Mouse (Mus musculus) myocyte (in vitro differentiated cells): ENCODE measurements around the gene Dkk3. TPM values are rescaled to one million over a fixed set of nuclear protein-coding genes. Genes with fewer than 3 reads are reported as not detected.
A peak's percentile ranks its signal among the peaks of the same experiment; 100 is the strongest.

ENCODE experiments used
- H3K27me3 ChIP-seq: one replicate; pipeline ENCODE4 v1.6.1; 2011; ENCODE audit not compliant: control insufficient read depth, insufficient read depth, insufficient read length
- H3K36me3 ChIP-seq: one replicate; pipeline ENCODE4 v1.6.1; 2011; ENCODE audit not compliant: control insufficient read depth, insufficient read depth
- H3K4me2 ChIP-seq: one replicate; pipeline ENCODE4 v1.6.1; 2011; ENCODE audit warnings: low read depth, control low read depth
- H3K4me3 ChIP-seq: one replicate; pipeline ENCODE4 v1.5.1; 2011; ENCODE audit warnings: mild to moderate bottlenecking, control low read depth, moderate library complexity
- H3K79me2 ChIP-seq: one replicate; pipeline ENCODE4 v1.6.1; 2011; ENCODE audit not compliant: control insufficient read depth, insufficient read depth
- H3ac ChIP-seq: one replicate; pipeline ENCODE4 v1.6.1; 2011; ENCODE audit not compliant: control insufficient read depth, insufficient read length
- CEBPB ChIP-seq: IDR thresholded peaks from 2 replicates; pipeline ENCODE4 v1.6.1; 2011; ENCODE audit warnings: mild to moderate bottlenecking, moderate library complexity; ENCODE audit not compliant: poor library complexity, insufficient read depth, severe bottlenecking
- E2F4 ChIP-seq: IDR thresholded peaks from one replicate; pipeline ENCODE4 v1.6.1; 2011; ENCODE audit warnings: mild to moderate bottlenecking, control low read depth, moderate library complexity; ENCODE audit not compliant: insufficient read depth
- MAX ChIP-seq: IDR thresholded peaks from one replicate; pipeline ENCODE4 v1.6.1; 2011; ENCODE audit warnings: low read depth, mild to moderate bottlenecking, control low read depth
- MYOD1 ChIP-seq, 3 experiments: IDR thresholded peaks; one replicate each; pipeline ENCODE4 v1.6.1; 2011; ENCODE audit warnings: control low read depth in 2 of 3, low read depth in 2 of 3, mild to moderate bottlenecking in 2 of 3, moderate library complexity in 1 of 3; ENCODE audit not compliant: insufficient read length in 2 of 3, control insufficient read depth in 1 of 3
- MYOG ChIP-seq, 3 experiments: IDR thresholded peaks; one replicate each; pipeline ENCODE4 v1.6.1; 2011; ENCODE audit warnings: control low read depth in 2 of 3, low read depth in 2 of 3, mild to moderate bottlenecking in 2 of 3; ENCODE audit not compliant: insufficient read length in 2 of 3, control insufficient read depth in 1 of 3, insufficient read depth in 1 of 3
- POLR2A ChIP-seq: IDR thresholded peaks from one replicate; pipeline ENCODE4 v1.6.1; 2011; ENCODE audit warnings: low read depth, mild to moderate bottlenecking, control low read depth, moderate library complexity; ENCODE audit not compliant: insufficient read length
- POLR2AphosphoS2 ChIP-seq: IDR thresholded peaks from one replicate; pipeline ENCODE4 v1.6.1; 2011; ENCODE audit warnings: low read depth, control low read depth; ENCODE audit not compliant: insufficient read length
- REST ChIP-seq: IDR thresholded peaks from one replicate; pipeline ENCODE4 v1.6.1; 2011; ENCODE audit warnings: mild to moderate bottlenecking, control low read depth, moderate library complexity; ENCODE audit not compliant: insufficient read depth, insufficient read length
- SRF ChIP-seq: IDR thresholded peaks from one replicate; pipeline ENCODE4 v1.6.1; 2011; ENCODE audit warnings: low read depth; ENCODE audit not compliant: control insufficient read depth, insufficient read length
- TCF12 ChIP-seq: IDR thresholded peaks from one replicate; pipeline ENCODE4 v1.6.1; 2011; ENCODE audit warnings: mild to moderate bottlenecking, control low read depth; ENCODE audit not compliant: poor library complexity, insufficient read depth, severe bottlenecking
- TCF3 ChIP-seq: IDR thresholded peaks from one replicate; pipeline ENCODE4 v1.6.1; 2011; ENCODE audit warnings: low read depth, control low read depth; ENCODE audit not compliant: insufficient read length
- USF1 ChIP-seq: IDR thresholded peaks from one replicate; pipeline ENCODE4 v1.6.1; 2011; ENCODE audit warnings: low read depth, mild to moderate bottlenecking, control low read depth, moderate library complexity
- polyA plus RNA-seq: library from polyadenylated mRNA; unstranded; fragments of >200 nt; fragmentation: generic; extraction: Trizol; gene quantifications from one replicate; pipeline ENCODE4 v1.2.1, GENCODE M21; 2012; ENCODE audit warnings: missing spikeins

Gene Dkk3
- 0.10 TPM for polyA plus RNA-seq

- Histone ChIP-seq H3ac (no peak within 1 kb of the TSS), H3K4me3 (no peak within 1 kb of the TSS), H3K36me3 (no peaks in the 10 kb centered on the region), H3K79me2 (no peaks in the 10 kb centered on the region), H3K27me3 (no peaks in the 10 kb centered on the region), H3K4me2 (no peak within 1 kb of the TSS)
- TF ChIP-seq USF1 = no peak
- TF ChIP-seq POLR2A = no peak
- no peak for TF ChIP-seq POLR2AphosphoS2
Observed at GRCm38 (mm10) chr7:112158942-112159341, at the start of gene Dkk3. TSS of gene Dkk3 (minus strand) at chr7:112159057.

- Histone ChIP-seq H3K4me3 (no peak overlapping the region), H3K27me3 (no peaks in the 10 kb centered on the region), H3ac (no peak overlapping the region), H3K36me3 (no peaks in the 10 kb centered on the region), H3K4me2 (no peak overlapping the region), H3K79me2 (no peaks in the 10 kb centered on the region)
- TF ChIP-seq MYOG (IDR thresholded peaks at IDR 0.05; ENCODE audit: control insufficient read depth in 1 of 3, insufficient read depth in 1 of 3, insufficient read length in 2 of 3, low read depth in 2 of 3) = no peak
- TF ChIP-seq USF1 = no peak
- TF ChIP-seq POLR2AphosphoS2 = no peak
- TF ChIP-seq TCF3 = no peak
- no peak for TF ChIP-seq E2F4
- TF ChIP-seq TCF12 = no peak
- no peak for TF ChIP-seq MAX
- no peak for TF ChIP-seq POLR2A
- no peak for TF ChIP-seq MYOD1 (IDR thresholded peaks at IDR 0.05; ENCODE audit: control insufficient read depth in 1 of 3, insufficient read length in 2 of 3, low read depth in 2 of 3)
- no peak for TF ChIP-seq CEBPB
- TF ChIP-seq REST = no peak
- no peak for TF ChIP-seq SRF
Observed at GRCm38 (mm10) chr7:112207717-112208116, 48.9 kb upstream of the Dkk3 start.

GRCm38 (mm10) chr7:112205513-112205912, 46.7 kb upstream of the Dkk3 start:
- Histone ChIP-seq H3K27me3 (no peaks in the 10 kb centered on the region), H3K79me2 (no peaks in the 10 kb centered on the region), H3K4me3 (no peak overlapping the region), H3ac (no peak overlapping the region), H3K36me3 (no peaks in the 10 kb centered on the region), H3K4me2 (peak overlapping the region; percentile 85)
- no peak for TF ChIP-seq MYOG (IDR thresholded peaks at IDR 0.05; ENCODE audit: control insufficient read depth in 1 of 3, insufficient read depth in 1 of 3, insufficient read length in 2 of 3, low read depth in 2 of 3)
- no peak for TF ChIP-seq SRF
- TF ChIP-seq REST = no peak
- no peak for TF ChIP-seq MYOD1 (IDR thresholded peaks at IDR 0.05; ENCODE audit: control insufficient read depth in 1 of 3, insufficient read length in 2 of 3, low read depth in 2 of 3)
- TF ChIP-seq E2F4 = no peak
- no peak for TF ChIP-seq USF1
- TF ChIP-seq POLR2A = no peak
- no peak for TF ChIP-seq TCF12
- TF ChIP-seq TCF3 = no peak
- no peak for TF ChIP-seq CEBPB
- TF ChIP-seq POLR2AphosphoS2 = no peak
- TF ChIP-seq MAX = no peak

- no peak overlapping the region for H3K4me3 ChIP-seq
- H3K27me3 ChIP-seq = no peaks in the 10 kb centered on the region
- peak overlapping the region; percentile 85 for H3K4me2 ChIP-seq
- H3ac ChIP-seq = no peak overlapping the region
- TF ChIP-seq MAX = no peak
- TF ChIP-seq SRF = peak; percentile 91
- TF ChIP-seq MYOD1 (IDR thresholded peaks at IDR 0.05; ENCODE audit: control insufficient read depth in 1 of 3, insufficient read length in 2 of 3, low read depth in 2 of 3) = peak in 2 of 3 experiments; percentile 51 to 74
- H3K36me3 ChIP-seq = no peaks in the 10 kb centered on the region
- H3K79me2 ChIP-seq = no peaks in the 10 kb centered on the region
Observed at GRCm38 (mm10) chr7:112204380-112204963, 45.6 kb upstream of the Dkk3 start.

GRCm38 (mm10) chr7:112203937-112204336, 45.1 kb upstream of the Dkk3 start:
- peak overlapping the region; percentile 85 for H3K4me2 ChIP-seq
- no peak for TF ChIP-seq SRF
- no peak for TF ChIP-seq TCF12
- no peak for TF ChIP-seq USF1
- TF ChIP-seq POLR2AphosphoS2 = no peak
- no peak for TF ChIP-seq CEBPB
- TF ChIP-seq POLR2A = no peak
- no peak for TF ChIP-seq E2F4
- TF ChIP-seq REST = no peak
- TF ChIP-seq MYOD1 (IDR thresholded peaks at IDR 0.05; ENCODE audit: control insufficient read depth in 1 of 3, insufficient read length in 2 of 3, low read depth in 2 of 3) = no peak
- no peak for TF ChIP-seq TCF3
- TF ChIP-seq MAX = no peak
- TF ChIP-seq MYOG (IDR thresholded peaks at IDR 0.05; ENCODE audit: control insufficient read depth in 1 of 3, insufficient read depth in 1 of 3, insufficient read length in 2 of 3, low read depth in 2 of 3) = no peak

More at GRCm38 (mm10) chr7:112203937-112204336, 45.1 kb upstream of the Dkk3 start:
- H3K27me3 ChIP-seq = no peaks in the 10 kb centered on the region
- H3K4me3 ChIP-seq = no peak overlapping the region
- no peak overlapping the region for H3ac ChIP-seq
- no peaks in the 10 kb centered on the region for H3K79me2 ChIP-seq
- H3K36me3 ChIP-seq = no peaks in the 10 kb centered on the region
